Mouse (Mus musculus): ENCODE data around the gene Hoxd9. TPM values are rescaled to one million over a fixed set of nuclear protein-coding genes. Genes with fewer than 3 reads are reported as not detected.

The Hoxd9 gene
- polyA plus RNA-seq, 1 experiment from 2014 or later: 0.13 TPM

DNA sequence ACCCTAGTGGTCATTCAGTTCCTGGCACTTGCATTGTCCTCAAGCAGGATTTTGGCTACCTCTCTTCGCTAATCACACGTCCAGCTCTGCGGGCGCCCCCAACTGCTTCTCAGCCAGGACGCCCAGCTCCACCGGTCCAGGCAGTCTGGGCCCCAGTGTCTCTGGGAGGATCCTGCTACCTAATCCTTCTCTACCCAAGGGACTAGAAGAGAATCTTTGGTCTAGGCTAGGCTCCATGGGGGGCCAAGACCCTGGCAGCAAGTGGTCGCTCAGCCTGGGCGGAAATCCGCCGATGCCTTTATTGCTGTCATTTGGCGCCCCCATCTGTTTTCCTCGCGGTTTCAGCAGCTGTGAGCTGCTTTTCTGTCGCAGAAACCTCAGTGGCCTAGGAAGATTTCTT is 35.8 kb upstream of the Hoxd9 start:
- peak; percentile 65 for TF ChIP-seq CTCF (IDR thresholded peaks at IDR 0.05; ENCODE audit: low read depth)
- no peak overlapping the region for H3K27ac ChIP-seq (ENCODE audit: low read depth)
- H3K36me3 ChIP-seq (ENCODE audit: insufficient read depth): no peaks in the 10 kb centered on the region
- no peak overlapping the region for H3K9ac ChIP-seq
- DNase-seq (peak; percentile 88), ATAC-seq (ENCODE audit: insufficient read depth) (peak; percentile 48; the same call in 1 of the 2 replicates)
- peaks cover 97% of the 10 kb centered on the region for H3K27me3 ChIP-seq (ENCODE audit: insufficient read depth, low read length)
- WGBS: under 1% methylated on average over 14 of the region's 14 CpGs
- peak overlapping the region; percentile 20; the same call in 1 of the 2 replicates for H3K4me3 ChIP-seq (ENCODE audit: low read depth, low read length)
- H3K4me2 ChIP-seq: peak overlapping the region; percentile 50
- H3K4me1 ChIP-seq (ENCODE audit: insufficient read depth): no peaks in the 10 kb centered on the region
- no peaks in the 10 kb centered on the region for H3K9me3 ChIP-seq (ENCODE audit: low read depth, low read length)

DNA sequence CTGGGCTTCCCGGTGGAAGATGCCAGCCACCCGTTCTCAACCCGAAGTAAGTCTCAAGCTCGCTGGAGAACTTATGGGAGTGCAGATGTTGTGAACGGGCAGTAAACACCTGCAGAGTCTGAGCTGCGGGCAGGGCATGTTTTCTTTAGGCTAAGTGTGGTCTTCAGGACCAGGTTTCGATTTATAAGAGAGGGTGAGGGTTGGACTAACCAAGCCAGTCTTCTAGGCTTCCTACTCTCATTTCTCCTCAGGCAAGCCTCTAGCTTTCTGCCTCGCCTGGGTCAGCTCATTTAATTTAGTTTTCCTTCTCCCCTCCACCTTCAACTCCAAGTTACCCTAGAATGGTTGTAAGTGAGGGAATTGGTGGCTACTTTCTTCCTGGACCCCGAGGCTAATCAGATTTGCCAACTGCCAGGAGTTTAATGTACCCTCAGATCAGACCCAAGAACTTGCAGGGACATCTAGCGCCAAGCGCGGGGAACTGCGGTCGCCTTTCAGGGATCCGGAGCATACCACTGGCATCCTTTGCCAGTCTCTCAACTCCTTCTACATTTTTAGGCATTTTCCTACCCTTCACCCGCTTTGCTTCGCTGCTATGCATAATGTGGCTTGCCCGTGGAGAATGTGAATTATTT is 34.1 kb upstream of the Hoxd9 start:
- peak; percentile 74 for TF ChIP-seq CTCF (IDR thresholded peaks at IDR 0.05; ENCODE audit: low read depth)
- Histone ChIP-seq H3K9ac (no peak overlapping the region), H3K36me3 (ENCODE audit: insufficient read depth) (no peaks in the 10 kb centered on the region), H3K4me2 (no peak overlapping the region), H3K27me3 (ENCODE audit: insufficient read depth, low read length) (peaks cover 97% of the 10 kb centered on the region), H3K4me1 (ENCODE audit: insufficient read depth) (no peaks in the 10 kb centered on the region), H3K4me3 (ENCODE audit: low read depth, low read length) (no peak overlapping the region), H3K9me3 (ENCODE audit: low read depth, low read length) (no peaks in the 10 kb centered on the region), H3K27ac (ENCODE audit: low read depth) (no peak overlapping the region)
- ATAC-seq (ENCODE audit: insufficient read depth) (no peak), DNase-seq (peak; percentile 84)
- WGBS: 4% methylated on average over 18 of the region's 18 CpGs

DNA sequence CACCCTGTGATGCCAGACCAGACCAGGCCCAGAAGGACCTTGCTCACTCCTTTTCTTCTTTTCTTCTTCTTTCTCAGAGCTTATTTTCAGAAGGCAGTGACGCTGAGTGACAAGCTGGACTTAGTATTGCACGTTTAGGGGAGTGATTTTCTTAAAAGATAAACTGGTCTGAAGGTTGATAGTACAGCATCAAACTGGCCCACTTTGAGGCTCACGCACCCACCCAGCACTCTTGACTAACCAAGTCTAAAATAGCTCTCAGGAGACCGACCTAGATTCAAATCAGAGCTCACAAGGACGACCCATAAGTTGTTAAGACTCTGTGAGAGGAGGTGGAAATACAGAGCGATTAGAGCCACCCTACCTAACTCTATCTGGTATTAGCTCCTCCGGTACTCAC is 31.1 kb upstream of the Hoxd9 start:
- WGBS: 5% methylated on average over 7 of the region's 7 CpGs
- Histone ChIP-seq H3K4me3 (ENCODE audit: low read depth, low read length) (no peak overlapping the region), H3K27ac (ENCODE audit: low read depth) (no peak overlapping the region), H3K27me3 (ENCODE audit: insufficient read depth, low read length) (peaks cover 99% of the 10 kb centered on the region), H3K36me3 (ENCODE audit: insufficient read depth) (no peaks in the 10 kb centered on the region), H3K9ac (no peak overlapping the region), H3K9me3 (ENCODE audit: low read depth, low read length) (no peaks in the 10 kb centered on the region), H3K4me2 (no peak overlapping the region), H3K4me1 (ENCODE audit: insufficient read depth) (no peaks in the 10 kb centered on the region)
- DNase-seq: no peak
- no peak for TF ChIP-seq CTCF (IDR thresholded peaks at IDR 0.05; ENCODE audit: low read depth)
- no peak for ATAC-seq (ENCODE audit: insufficient read depth)

DNA sequence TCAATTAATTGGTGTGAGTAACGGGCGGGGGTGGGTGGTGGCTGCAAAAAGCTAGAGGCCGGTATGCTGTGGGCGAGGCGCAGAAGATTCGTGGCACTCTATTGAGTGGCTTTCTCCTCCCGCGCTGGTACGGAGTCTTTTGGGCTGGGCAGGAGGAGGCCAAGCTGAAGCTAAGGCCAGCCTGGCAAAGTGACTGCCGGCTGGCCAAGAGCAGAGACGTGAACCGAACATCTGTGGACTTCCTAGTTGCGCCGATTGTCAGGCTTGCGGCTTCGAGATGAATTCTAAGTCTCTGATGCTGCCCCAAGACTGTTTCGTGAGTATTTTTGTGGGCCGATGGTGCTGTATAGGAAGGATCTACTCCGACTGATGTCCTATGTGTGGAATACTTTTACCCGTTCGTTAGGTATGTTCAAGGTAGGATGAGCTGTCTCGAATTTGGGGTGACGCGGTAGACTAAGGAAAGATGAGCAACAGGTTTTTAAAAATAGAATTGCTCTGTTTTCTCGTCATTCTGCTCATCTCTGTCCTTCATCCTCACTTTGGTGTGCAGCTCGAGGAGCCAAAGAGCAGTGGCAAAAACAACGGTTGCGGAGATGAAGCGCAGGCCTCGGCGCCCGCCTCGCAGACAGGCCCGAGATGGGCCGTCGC is 30.2 kb upstream of the Hoxd9 start:
- Histone ChIP-seq H3K4me3 (ENCODE audit: low read depth, low read length) (peak overlapping the region; percentile 41), H3K27me3 (ENCODE audit: insufficient read depth, low read length) (peaks cover 99% of the 10 kb centered on the region), H3K9ac (no peak overlapping the region), H3K9me3 (ENCODE audit: low read depth, low read length) (no peaks in the 10 kb centered on the region), H3K27ac (ENCODE audit: low read depth) (no peak overlapping the region), H3K36me3 (ENCODE audit: insufficient read depth) (no peaks in the 10 kb centered on the region), H3K4me1 (ENCODE audit: insufficient read depth) (no peaks in the 10 kb centered on the region), H3K4me2 (peak overlapping the region; percentile 75; the same call in 1 of the 2 replicates)
- TF ChIP-seq CTCF (IDR thresholded peaks at IDR 0.05; ENCODE audit: low read depth): no peak
- no peak for DNase-seq
- ATAC-seq (ENCODE audit: insufficient read depth): no peak
- 3% methylated on average over 36 of the region's 36 CpGs for WGBS

DNA sequence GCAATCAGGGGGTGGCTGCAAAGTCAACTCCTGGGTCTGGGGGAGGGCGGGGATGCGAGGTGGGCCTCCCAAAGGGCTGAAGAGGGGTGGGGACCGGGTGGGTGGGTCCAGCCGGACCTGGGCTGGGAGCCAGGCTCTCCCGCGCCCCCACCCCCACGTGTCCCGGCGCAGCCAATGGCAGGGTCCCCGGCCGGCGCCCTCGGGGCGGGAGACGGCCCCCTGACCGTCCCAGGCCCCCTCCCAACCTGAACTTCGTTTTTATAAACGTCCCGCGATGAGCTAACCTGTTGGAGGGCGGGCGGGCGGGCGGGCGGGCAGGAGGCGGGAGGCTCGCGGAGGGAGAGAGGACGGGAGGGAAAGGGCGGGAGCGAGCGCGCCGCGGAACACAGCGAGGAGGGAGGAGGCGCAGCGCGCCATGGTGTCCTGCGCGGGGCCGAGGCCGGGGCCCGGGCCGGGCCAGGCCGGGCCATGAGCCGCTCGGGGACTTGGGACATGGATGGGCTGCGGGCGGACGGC is 29.6 kb upstream of the Hoxd9 start, which contains the start of gene Hoxd13:
Hoxd13 (plus strand) TSS at position 469 of the 516 bp plus-strand sequence.
- Histone ChIP-seq H3K27ac (ENCODE audit: low read depth) (no peak within 1 kb of the TSS), H3K36me3 (ENCODE audit: insufficient read depth) (no peaks in the 10 kb centered on the region), H3K9ac (no peak within 1 kb of the TSS; the same call in 1 of the 2 replicates), H3K9me3 (ENCODE audit: low read depth, low read length) (no peaks in the 10 kb centered on the region), H3K4me2 (peak within 1 kb of the TSS; percentile 75), H3K27me3 (ENCODE audit: insufficient read depth, low read length) (peaks cover 99% of the 10 kb centered on the region), H3K4me1 (ENCODE audit: insufficient read depth) (no peaks in the 10 kb centered on the region), H3K4me3 (ENCODE audit: low read depth, low read length) (peak within 1 kb of the TSS; percentile 41)
- ATAC-seq (ENCODE audit: insufficient read depth): peak; percentile 67; the same call in 1 of the 2 replicates
- under 1% methylated on average over 38 of the region's 51 CpGs for WGBS
- TF ChIP-seq CTCF (IDR thresholded peaks at IDR 0.05; ENCODE audit: low read depth): no peak
- no peak for DNase-seq

DNA sequence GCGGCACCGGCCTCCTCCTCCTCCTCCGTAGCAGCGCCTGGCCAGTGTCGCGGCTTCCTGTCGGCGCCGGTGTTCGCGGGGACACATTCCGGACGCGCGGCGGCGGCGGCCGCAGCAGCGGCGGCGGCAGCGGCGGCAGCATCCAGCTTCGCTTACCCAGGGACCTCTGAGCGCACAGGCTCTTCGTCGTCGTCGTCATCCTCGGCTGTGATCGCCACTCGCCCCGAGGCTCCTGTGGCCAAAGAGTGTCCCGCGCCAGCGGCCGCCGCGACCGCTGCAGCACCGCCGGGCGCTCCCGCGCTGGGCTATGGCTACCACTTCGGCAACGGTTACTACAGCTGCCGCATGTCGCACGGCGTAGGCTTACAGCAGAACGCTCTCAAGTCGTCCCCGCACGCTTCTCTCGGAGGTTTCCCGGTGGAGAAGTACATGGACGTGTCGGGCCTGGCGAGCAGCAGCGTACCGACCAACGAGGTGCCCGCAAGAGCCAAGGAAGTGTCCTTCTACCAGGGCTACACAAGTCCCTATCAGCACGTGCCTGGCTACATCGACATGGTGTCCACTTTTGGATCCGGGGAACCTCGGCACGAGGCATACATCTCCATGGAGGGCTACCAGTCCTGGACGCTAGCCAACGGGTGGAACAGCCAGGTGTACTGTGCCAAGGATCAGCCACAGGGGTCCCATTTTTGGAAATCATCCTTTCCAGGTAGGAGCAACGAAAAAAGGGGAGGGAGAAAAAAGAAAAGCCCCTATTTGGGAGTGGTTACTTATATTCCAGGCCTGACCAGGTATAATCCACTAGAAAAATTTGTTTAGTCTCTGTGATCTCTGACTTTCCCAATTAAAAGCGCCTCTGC is 28.9 kb upstream of the Hoxd9 start:
- no peaks in the 10 kb centered on the region for H3K9me3 ChIP-seq (ENCODE audit: low read depth, low read length)
- no peak for DNase-seq
- H3K36me3 ChIP-seq (ENCODE audit: insufficient read depth): no peaks in the 10 kb centered on the region
- peak; percentile 33 for ATAC-seq (ENCODE audit: insufficient read depth)
- no peak overlapping the region; the same call in 1 of the 2 replicates for H3K9ac ChIP-seq
- TF ChIP-seq CTCF (IDR thresholded peaks at IDR 0.05; ENCODE audit: low read depth): no peak
- peak overlapping the region; percentile 75 for H3K4me2 ChIP-seq
- WGBS: under 1% methylated on average over 69 of the region's 74 CpGs
- H3K4me3 ChIP-seq (ENCODE audit: low read depth, low read length): peak overlapping the region; percentile 41
- no peaks in the 10 kb centered on the region for H3K4me1 ChIP-seq (ENCODE audit: insufficient read depth)
- H3K27ac ChIP-seq (ENCODE audit: low read depth): no peak overlapping the region
- peaks cover 99% of the 10 kb centered on the region for H3K27me3 ChIP-seq (ENCODE audit: insufficient read depth, low read length)

All from lung, embryonic 14.5 days (tissue).